In the genomic region with DNA sequence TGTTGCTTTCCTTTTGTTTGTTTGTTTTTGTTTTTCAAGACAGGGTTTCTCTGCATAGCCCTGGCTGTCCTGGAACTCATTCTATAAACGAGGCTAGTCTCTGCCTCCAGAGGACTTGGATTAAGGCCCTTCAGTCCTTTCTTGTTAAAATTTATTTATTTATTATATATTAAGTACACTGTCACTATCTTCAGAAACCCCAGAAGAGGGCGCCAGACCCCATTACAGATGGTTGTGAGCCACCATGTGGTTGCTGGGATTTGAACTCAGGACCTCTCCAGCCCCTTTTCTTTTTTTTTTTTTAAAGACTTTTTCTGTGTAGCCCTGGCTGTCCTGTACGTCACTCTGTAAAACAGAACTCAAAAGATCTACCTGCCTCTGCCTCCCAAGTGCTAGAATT, we compare ENCODE assay signal across 1 mouse cellular context.
TF ChIP-seq lines count a peak whose summit lies in the region.

No protein-coding gene starts in this region.

TF ChIP-seq in MEL, 35 proteins besides CTCF, POLR2A, EP300 and RAD21:
- TF ChIP-seq RCOR1 (IDR thresholded peaks at IDR 0.05; ENCODE audit: low read depth, low read length) (no peak), JUND (IDR thresholded peaks at IDR 0.05; ENCODE audit: low read depth, low read length) (no peak), NELFE (IDR thresholded peaks at IDR 0.05; ENCODE audit: low read depth, low read length) (no peak), UBTF (IDR thresholded peaks at IDR 0.05; ENCODE audit: borderline replicate concordance, insufficient read depth, low read depth, low read length) (no peak), GATA1 (IDR thresholded peaks at IDR 0.05; ENCODE audit: low read depth, low read length) (no peak), SMC3 (IDR thresholded peaks at IDR 0.05; ENCODE audit: low read depth, low read length) (no peak), ZNF384 (IDR thresholded peaks at IDR 0.05; ENCODE audit: low read depth, low read length) (peak; percentile 26), MAFK (IDR thresholded peaks at IDR 0.05; ENCODE audit: borderline replicate concordance, low read depth, low read length) (no peak), MYC (IDR thresholded peaks at IDR 0.05; ENCODE audit: low read depth, low read length) (peak; percentile 38; the same call in 1 of the 2 replicates), KAT2A (conservative IDR thresholded peaks at IDR 0.05; ENCODE audit: low read depth, low read length) (no peak), MAX (IDR thresholded peaks at IDR 0.05; ENCODE audit: low read length) (no peak), POLR2AphosphoS2 (IDR thresholded peaks at IDR 0.05; ENCODE audit: low read length) (no peak), CHD2 (IDR thresholded peaks at IDR 0.05; ENCODE audit: low read length) (no peak), TCF12 (IDR thresholded peaks at IDR 0.05; ENCODE audit: low read depth, low read length) (no peak), MEF2A (IDR thresholded peaks at IDR 0.05; ENCODE audit: extremely low read depth, insufficient replicate concordance, low read depth, low read length, poor library complexity, severe bottlenecking) (no peak)
